Mouse (Mus musculus) neural tube, embryonic 12.5 days (tissue): Measurements from ENCODE around the gene Gm10160. TPM values are rescaled to one million over a fixed set of nuclear protein-coding genes. Genes with fewer than 3 reads are reported as not detected.

Experiments used
- ATAC-seq: fragments of 200-750 bp; cut with Nextera tagmentation; 2 replicates; pipeline ENCODE4 v1.8.0; 2017; ENCODE audit warnings: low read depth, mild to moderate bottlenecking, moderate TSS enrichment, moderate library complexity; ENCODE audit not compliant: low FRiP score
- H3K27ac ChIP-seq: fragments of 300-500 bp; sonication (generic); 2 replicates; pipeline ENCODE4 v1.5.1; 2016
- H3K27me3 ChIP-seq: fragments of 300-500 bp; sonication (generic); replicated peaks from 2 replicates; pipeline ENCODE4 v1.6.1; 2016; ENCODE audit warnings: mild to moderate bottlenecking
- H3K36me3 ChIP-seq: fragments of 300-500 bp; sonication (generic); 2 replicates; pipeline ENCODE4 v1.6.1; 2016; ENCODE audit warnings: mild to moderate bottlenecking
- H3K4me1 ChIP-seq: fragments of 300-500 bp; sonication (generic); 2 replicates; pipeline ENCODE4 v1.6.1; 2016
- H3K4me2 ChIP-seq: fragments of 300-500 bp; sonication (generic); replicated peaks from 2 replicates; pipeline ENCODE4 v1.6.1; 2016; ENCODE audit warnings: mild to moderate bottlenecking
- H3K4me3 ChIP-seq: fragments of 300-500 bp; sonication (generic); 2 replicates; pipeline ENCODE4 v1.5.1; 2016
- H3K9ac ChIP-seq: fragments of 300-500 bp; sonication (generic); 2 replicates; pipeline ENCODE4 v1.6.1; 2016; ENCODE audit warnings: mild to moderate bottlenecking
- H3K9me3 ChIP-seq: fragments of 300-500 bp; sonication (generic); 2 replicates; pipeline ENCODE4 v1.6.1; 2016; ENCODE audit warnings: mild to moderate bottlenecking
- WGBS: fragments of 180-500 bp; shearing (Covaris S2); methylation state at CpG from one replicate; pipeline ENCODE4 v1.1.7; 2016; 5-methylcytosine and 5-hydroxymethylcytosine counted together
- polyA plus RNA-seq: library from polyadenylated mRNA; unstranded; fragments of >200 nt; fragmentation: Nextera tagmentation; extraction: Ambion mirVana; gene quantifications from 2 replicates; pipeline ENCODE4 v1.2.1, GENCODE M21; 2016

Gene Gm10160
- polyA plus RNA-seq = not detected in 2 replicates

GRCm38 (mm10) chr7:81855694-81856093 is at the start of gene Gm10160:
TSS of gene Gm10160 (minus strand) at chr7:81855794.
- no peaks in the 10 kb centered on the region for H3K9me3 ChIP-seq
- no peak within 1 kb of the TSS for H3K27ac ChIP-seq
- WGBS = 65% methylated on average over 1 of the region's 1 CpGs
- H3K4me2 ChIP-seq = no peak within 1 kb of the TSS
- no peak for ATAC-seq
- peaks cover 10% of the 10 kb centered on the region; the same call in 1 of the 2 replicates for H3K27me3 ChIP-seq
- no peak within 1 kb of the TSS for H3K9ac ChIP-seq
- peaks cover 25% of the 10 kb centered on the region; the same call in 1 of the 2 replicates for H3K4me1 ChIP-seq
- no peaks in the 10 kb centered on the region for H3K36me3 ChIP-seq
- H3K4me3 ChIP-seq = no peak within 1 kb of the TSS

DNA sequence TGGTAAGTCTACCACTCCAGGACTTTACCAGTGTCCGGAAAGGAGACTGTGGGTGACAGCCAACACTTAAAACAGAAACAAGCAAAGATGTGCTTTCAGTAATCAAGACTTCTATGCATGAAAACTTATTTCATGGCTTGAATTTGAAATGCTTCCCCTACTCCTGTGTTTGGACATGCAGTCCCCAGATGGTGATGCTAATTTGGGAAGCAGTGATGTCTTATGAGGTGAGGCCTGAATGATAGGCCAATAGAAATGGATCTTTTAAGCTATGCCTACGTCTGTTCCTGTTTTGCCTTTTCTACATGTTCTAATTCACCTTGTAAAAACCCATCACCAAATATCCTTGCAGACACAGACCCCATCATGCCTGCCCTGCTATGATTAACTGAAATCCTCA is 49.3 kb upstream of the Gm10160 start:
- Histone ChIP-seq H3K9me3 (no peaks in the 10 kb centered on the region), H3K4me1 (no peaks in the 10 kb centered on the region), H3K9ac (no peak overlapping the region), H3K4me2 (no peak overlapping the region), H3K27ac (no peak overlapping the region), H3K27me3 (no peaks in the 10 kb centered on the region), H3K4me3 (no peak overlapping the region), H3K36me3 (no peaks in the 10 kb centered on the region)
- 96% methylated on average over 2 of the region's 2 CpGs for WGBS
- ATAC-seq = no peak

- H3K4me3 ChIP-seq = no peak overlapping the region
- WGBS = 64% methylated on average over 4 of the region's 4 CpGs
- H3K4me2 ChIP-seq = no peak overlapping the region
- no peaks in the 10 kb centered on the region for H3K27me3 ChIP-seq
- ATAC-seq = no peak
- H3K36me3 ChIP-seq = peaks cover 4% of the 10 kb centered on the region
- no peaks in the 10 kb centered on the region for H3K9me3 ChIP-seq
- H3K27ac ChIP-seq = no peak overlapping the region
- H3K4me1 ChIP-seq = no peaks in the 10 kb centered on the region
- no peak overlapping the region for H3K9ac ChIP-seq
These were observed 48.5 kb upstream of the Gm10160 start for GRCm38 (mm10) chr7:81904094-81904493.

- Histone ChIP-seq H3K4me2 (no peak overlapping the region), H3K9ac (no peak overlapping the region), H3K9me3 (no peaks in the 10 kb centered on the region), H3K27ac (no peak overlapping the region), H3K4me1 (no peaks in the 10 kb centered on the region), H3K27me3 (no peaks in the 10 kb centered on the region), H3K4me3 (no peak overlapping the region), H3K36me3 (peaks cover 7% of the 10 kb centered on the region)
- WGBS = 81% methylated on average over 11 of the region's 11 CpGs
- ATAC-seq = no peak
These were observed 43.8 kb upstream of the Gm10160 start for GRCm38 (mm10) chr7:81899361-81899760.

DNA sequence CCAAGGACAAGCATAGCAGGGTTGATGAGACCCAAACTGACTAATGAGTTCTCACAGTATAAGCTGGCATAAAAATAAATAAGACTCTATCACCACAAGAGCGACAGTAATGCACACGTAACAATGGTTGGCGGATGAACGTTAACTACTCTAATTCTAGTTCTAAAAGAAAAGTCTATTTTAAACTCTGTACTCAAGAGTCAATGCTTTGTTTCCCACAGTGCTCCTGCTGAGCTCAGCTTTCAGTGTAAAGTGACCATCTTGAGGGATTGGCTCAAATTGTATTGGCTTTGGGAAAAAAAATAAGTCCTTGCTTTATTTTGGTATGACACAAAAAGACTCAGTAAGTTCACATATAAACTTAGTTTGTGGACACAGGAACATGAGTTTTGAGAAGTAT is 29.5 kb upstream of the Gm10160 start:
- H3K4me2 ChIP-seq = no peak overlapping the region
- peaks cover 3% of the 10 kb centered on the region; the same call in 1 of the 2 replicates for H3K36me3 ChIP-seq
- no peaks in the 10 kb centered on the region for H3K9me3 ChIP-seq
- no peak overlapping the region for H3K9ac ChIP-seq
- H3K27ac ChIP-seq = no peak overlapping the region
- no peaks in the 10 kb centered on the region for H3K27me3 ChIP-seq
- ATAC-seq = no peak
- 59% methylated on average over 4 of the region's 4 CpGs for whole genome bisulfite sequencing
- no peak overlapping the region for H3K4me3 ChIP-seq
- no peaks in the 10 kb centered on the region for H3K4me1 ChIP-seq

DNA sequence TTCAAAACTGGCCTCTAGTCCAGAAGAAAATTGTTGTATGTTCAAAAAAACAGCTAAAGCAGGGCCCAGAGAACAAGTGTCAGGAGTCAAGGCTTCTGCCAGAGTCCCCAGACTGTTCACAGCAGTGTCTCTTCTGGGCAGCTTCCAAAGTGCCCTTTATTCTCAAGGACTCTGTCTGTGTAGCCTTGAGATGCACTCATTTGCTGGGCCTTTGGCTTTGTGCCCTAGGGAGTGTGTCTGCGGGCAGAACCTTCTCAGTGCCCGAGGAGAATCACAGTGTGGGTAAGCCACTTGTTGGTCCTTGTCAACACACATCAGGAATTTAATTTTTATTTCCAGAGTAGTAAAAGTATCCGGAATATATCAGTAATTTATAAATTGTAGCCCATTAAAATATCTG is 26.0 kb upstream of the Gm10160 start:
- Histone ChIP-seq H3K9me3 (no peaks in the 10 kb centered on the region), H3K4me1 (no peaks in the 10 kb centered on the region), H3K4me3 (no peak overlapping the region), H3K27me3 (no peaks in the 10 kb centered on the region), H3K27ac (no peak overlapping the region), H3K4me2 (no peak overlapping the region), H3K9ac (no peak overlapping the region), H3K36me3 (no peaks in the 10 kb centered on the region; the same call in 1 of the 2 replicates)
- no peak for ATAC-seq
- 89% methylated on average over 3 of the region's 3 CpGs for WGBS

DNA sequence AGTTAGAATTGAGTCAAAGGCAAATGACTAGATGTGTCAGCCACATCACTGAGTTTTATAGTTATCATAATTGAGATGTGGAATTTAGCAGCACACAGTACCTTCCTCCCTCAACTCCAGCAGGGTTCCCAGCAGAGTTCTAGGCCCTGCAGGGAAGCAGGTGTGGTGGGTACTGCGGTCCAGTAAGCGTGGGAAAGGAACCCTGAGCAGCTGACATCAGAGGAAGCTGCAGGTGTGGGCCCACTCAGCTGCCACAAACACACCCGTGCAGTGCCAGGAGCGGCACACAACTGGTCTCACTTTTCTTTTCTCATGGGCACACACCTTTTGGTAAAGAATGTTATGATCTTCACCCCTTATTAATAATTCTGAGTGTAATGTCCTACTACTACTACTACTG is 25.2 kb upstream of the Gm10160 start:
- Histone ChIP-seq H3K27me3 (no peaks in the 10 kb centered on the region), H3K4me1 (no peaks in the 10 kb centered on the region), H3K4me3 (no peak overlapping the region), H3K27ac (no peak overlapping the region), H3K4me2 (no peak overlapping the region), H3K9me3 (no peaks in the 10 kb centered on the region), H3K9ac (no peak overlapping the region), H3K36me3 (no peaks in the 10 kb centered on the region; the same call in 1 of the 2 replicates)
- WGBS = 96% methylated on average over 4 of the region's 4 CpGs
- ATAC-seq = no peak

GRCm38 (mm10) chr7:81880286-81880685 is 24.7 kb upstream of the Gm10160 start:
- Histone ChIP-seq H3K4me2 (no peak overlapping the region), H3K9me3 (no peaks in the 10 kb centered on the region), H3K4me1 (no peaks in the 10 kb centered on the region), H3K9ac (no peak overlapping the region), H3K27me3 (no peaks in the 10 kb centered on the region), H3K27ac (no peak overlapping the region), H3K4me3 (no peak overlapping the region), H3K36me3 (no peaks in the 10 kb centered on the region; the same call in 1 of the 2 replicates)
- no peak for ATAC-seq
- 85% methylated on average over 5 of the region's 5 CpGs for WGBS

DNA sequence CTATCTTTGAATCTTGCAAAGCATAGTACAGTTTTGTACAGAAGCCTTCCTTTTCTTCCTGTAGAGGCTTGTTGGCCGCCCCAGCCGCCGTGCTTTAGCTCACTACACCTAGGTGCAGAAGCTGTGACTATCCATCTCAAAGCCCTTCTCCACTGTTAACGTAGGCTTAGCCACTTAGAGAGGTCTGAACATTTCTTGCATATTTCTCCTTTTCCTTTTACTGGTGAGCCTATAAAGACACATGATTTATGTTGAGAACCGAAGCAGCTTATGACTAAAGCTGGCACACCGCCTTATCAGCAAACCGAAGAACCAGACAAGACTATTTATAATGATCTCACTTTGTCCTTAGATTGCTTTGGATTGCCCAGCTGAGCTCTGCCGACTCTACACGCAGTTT is 19.8 kb upstream of the Gm10160 start:
- 84% methylated on average over 9 of the region's 9 CpGs for WGBS
- H3K4me3 ChIP-seq = no peak overlapping the region
- no peaks in the 10 kb centered on the region; the same call in 1 of the 2 replicates for H3K36me3 ChIP-seq
- no peaks in the 10 kb centered on the region for H3K4me1 ChIP-seq
- H3K27ac ChIP-seq = no peak overlapping the region
- H3K9me3 ChIP-seq = no peaks in the 10 kb centered on the region
- no peak for ATAC-seq
- no peak overlapping the region for H3K4me2 ChIP-seq
- H3K9ac ChIP-seq = no peak overlapping the region
- no peaks in the 10 kb centered on the region for H3K27me3 ChIP-seq

DNA sequence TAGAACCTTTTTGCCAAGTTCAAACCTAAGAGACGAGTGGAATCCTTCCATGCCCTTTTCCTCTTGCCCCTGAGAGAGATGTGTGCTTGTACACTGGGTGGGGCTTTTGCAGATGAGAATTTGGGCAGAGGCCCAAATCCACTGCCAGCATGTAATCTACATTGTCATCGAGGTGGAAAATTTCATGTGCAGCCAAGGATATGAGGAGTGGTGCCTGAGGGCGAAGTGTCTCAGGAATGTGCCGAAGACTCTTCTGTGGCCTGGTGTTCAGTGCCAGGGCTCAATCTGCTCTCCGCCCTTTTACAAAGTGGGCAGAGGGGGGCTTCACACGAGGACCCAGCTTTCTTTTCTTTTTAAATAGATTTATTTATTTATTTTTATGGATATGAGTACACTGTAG is 19.0 kb upstream of the Gm10160 start:
- no peaks in the 10 kb centered on the region for H3K9me3 ChIP-seq
- H3K27ac ChIP-seq = no peak overlapping the region
- H3K4me2 ChIP-seq = no peak overlapping the region
- H3K9ac ChIP-seq = no peak overlapping the region
- no peak for ATAC-seq
- no peaks in the 10 kb centered on the region for H3K4me1 ChIP-seq
- WGBS = 88% methylated on average over 6 of the region's 6 CpGs
- H3K36me3 ChIP-seq = no peaks in the 10 kb centered on the region; the same call in 1 of the 2 replicates
- no peak overlapping the region for H3K4me3 ChIP-seq
- no peaks in the 10 kb centered on the region for H3K27me3 ChIP-seq

DNA sequence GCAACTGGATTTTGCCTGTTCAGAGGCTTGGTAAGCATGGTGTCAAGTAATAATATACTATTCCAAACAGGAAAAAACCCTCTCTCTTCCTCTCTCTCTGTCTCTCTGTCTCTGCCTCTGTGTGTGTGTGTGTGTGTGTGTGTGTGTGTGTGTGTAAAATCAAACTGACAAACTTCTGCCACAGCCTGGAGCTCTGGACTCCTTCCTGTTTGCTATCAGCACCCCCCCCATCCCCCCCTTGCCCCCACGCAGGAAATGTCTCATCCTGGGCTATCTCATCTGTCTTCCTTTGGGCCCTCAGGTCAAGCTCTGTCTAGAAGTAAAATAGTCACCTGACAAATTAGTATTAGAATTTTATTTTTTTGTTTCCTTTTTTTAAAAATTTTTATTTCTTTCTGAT is 18.2 kb upstream of the Gm10160 start:
- Histone ChIP-seq H3K27me3 (no peaks in the 10 kb centered on the region), H3K4me2 (no peak overlapping the region), H3K27ac (no peak overlapping the region), H3K36me3 (no peaks in the 10 kb centered on the region; the same call in 1 of the 2 replicates), H3K4me3 (no peak overlapping the region), H3K9ac (no peak overlapping the region), H3K4me1 (no peaks in the 10 kb centered on the region), H3K9me3 (no peaks in the 10 kb centered on the region)
- WGBS = 89% methylated on average over 1 of the region's 1 CpGs
- ATAC-seq = no peak

- Histone ChIP-seq H3K36me3 (no peaks in the 10 kb centered on the region), H3K27ac (no peak overlapping the region), H3K4me2 (no peak overlapping the region), H3K4me1 (no peaks in the 10 kb centered on the region), H3K9me3 (no peaks in the 10 kb centered on the region), H3K9ac (no peak overlapping the region), H3K27me3 (no peaks in the 10 kb centered on the region), H3K4me3 (no peak overlapping the region)
- ATAC-seq = no peak
- 83% methylated on average over 13 of the region's 13 CpGs for WGBS
These were observed 17.0 kb upstream of the Gm10160 start for GRCm38 (mm10) chr7:81872493-81873013.

- WGBS = 27% methylated on average over 6 of the region's 6 CpGs
- Histone ChIP-seq H3K9ac (no peak overlapping the region), H3K36me3 (no peaks in the 10 kb centered on the region), H3K27ac (no peak overlapping the region), H3K4me1 (no peaks in the 10 kb centered on the region), H3K4me3 (no peak overlapping the region), H3K27me3 (no peaks in the 10 kb centered on the region), H3K9me3 (no peaks in the 10 kb centered on the region), H3K4me2 (no peak overlapping the region)
- peak; percentile 58; the same call in 1 of the 2 replicates for ATAC-seq
These were observed 12.6 kb upstream of the Gm10160 start for GRCm38 (mm10) chr7:81868158-81868557.
